Mouse (Mus musculus): ENCODE results near the gene Skida1. TPM values are rescaled to one million over a fixed set of nuclear protein-coding genes. Genes with fewer than 3 reads are reported as not detected.

The Skida1 gene
- polyA plus RNA-seq, 1 experiment from 2014 or later, result 6.0 TPM

DNA sequence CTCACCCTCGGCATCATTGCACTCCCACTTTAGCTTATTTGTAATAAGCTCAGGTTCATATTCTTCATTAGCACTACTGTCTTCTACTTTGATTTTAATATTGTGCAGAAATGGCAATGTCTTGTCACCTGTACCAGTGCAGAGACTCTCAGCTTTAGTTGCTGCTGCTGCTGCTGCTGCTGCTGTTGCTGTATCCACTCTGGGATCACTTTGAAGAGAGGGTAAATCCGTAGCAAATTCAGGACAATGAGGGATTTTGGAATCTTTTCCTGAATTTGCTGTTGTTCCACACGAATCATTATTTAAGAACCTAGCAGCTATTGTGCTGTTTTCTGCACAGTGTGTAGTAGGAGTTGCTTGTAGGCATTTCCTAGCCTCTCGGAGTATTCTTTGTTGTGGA, 2.7 kb downstream of the Skida1 start:
- Histone ChIP-seq H3K27me3 (ENCODE audit: control insufficient read depth, insufficient read depth, low read length) (no peaks in the 10 kb centered on the region), H3K36me3 (ENCODE audit: control insufficient read depth, insufficient read depth, low read length) (no peaks in the 10 kb centered on the region), H3K27ac (ENCODE audit: low read depth, low read length) (peak overlapping the region; percentile 100), H3K4me3 (ENCODE audit: low read depth, low read length) (peak overlapping the region; percentile 92), H3K9ac (ENCODE audit: low read depth, low read length) (peak overlapping the region; percentile 100), H3K9me3 (replicated peaks; ENCODE audit: control insufficient read depth, low read length) (no peaks in the 10 kb centered on the region), H3K4me1 (ENCODE audit: control insufficient read depth, insufficient read depth, low read length) (peaks cover 24% of the 10 kb centered on the region), H3K4me2 (peak overlapping the region; percentile 95)
- no peak for ATAC-seq (replicated peaks; ENCODE audit: insufficient number of reproducible peaks, low FRiP score, low TSS enrichment)
- 3% methylated on average over 4 of the region's 4 CpGs for WGBS (ENCODE audit: insufficient replicate concordance)

GRCm38 (mm10) chr2:18045781-18046181, 3.1 kb downstream of the Skida1 start:
- Histone ChIP-seq H3K27ac (ENCODE audit: low read depth, low read length) (peak overlapping the region; percentile 100), H3K4me3 (ENCODE audit: low read depth, low read length) (peak overlapping the region; percentile 92), H3K4me2 (peak overlapping the region; percentile 95), H3K27me3 (ENCODE audit: control insufficient read depth, insufficient read depth, low read length) (no peaks in the 10 kb centered on the region), H3K36me3 (ENCODE audit: control insufficient read depth, insufficient read depth, low read length) (no peaks in the 10 kb centered on the region), H3K4me1 (ENCODE audit: control insufficient read depth, insufficient read depth, low read length) (peaks cover 28% of the 10 kb centered on the region), H3K9me3 (replicated peaks; ENCODE audit: control insufficient read depth, low read length) (no peaks in the 10 kb centered on the region), H3K9ac (ENCODE audit: low read depth, low read length) (peak overlapping the region; percentile 100)
- no peak for ATAC-seq (replicated peaks; ENCODE audit: insufficient number of reproducible peaks, low FRiP score, low TSS enrichment)
- WGBS (ENCODE audit: insufficient replicate concordance), result 12% methylated on average over 6 of the region's 6 CpGs

GRCm38 (mm10) chr2:18045143-18045780, 3.6 kb downstream of the Skida1 start:
- Histone ChIP-seq H3K9ac (ENCODE audit: low read depth, low read length) (peak overlapping the region; percentile 100), H3K36me3 (ENCODE audit: control insufficient read depth, insufficient read depth, low read length) (no peaks in the 10 kb centered on the region), H3K4me2 (peak overlapping the region; percentile 95), H3K27me3 (ENCODE audit: control insufficient read depth, insufficient read depth, low read length) (no peaks in the 10 kb centered on the region), H3K27ac (ENCODE audit: low read depth, low read length) (peak overlapping the region; percentile 100), H3K9me3 (replicated peaks; ENCODE audit: control insufficient read depth, low read length) (no peaks in the 10 kb centered on the region), H3K4me3 (ENCODE audit: low read depth, low read length) (peak overlapping the region; percentile 92), H3K4me1 (ENCODE audit: control insufficient read depth, insufficient read depth, low read length) (peaks cover 33% of the 10 kb centered on the region)
- no peak for ATAC-seq (replicated peaks; ENCODE audit: insufficient number of reproducible peaks, low FRiP score, low TSS enrichment)
- 16% methylated on average over 7 of the region's 7 CpGs for WGBS (ENCODE audit: insufficient replicate concordance)

DNA sequence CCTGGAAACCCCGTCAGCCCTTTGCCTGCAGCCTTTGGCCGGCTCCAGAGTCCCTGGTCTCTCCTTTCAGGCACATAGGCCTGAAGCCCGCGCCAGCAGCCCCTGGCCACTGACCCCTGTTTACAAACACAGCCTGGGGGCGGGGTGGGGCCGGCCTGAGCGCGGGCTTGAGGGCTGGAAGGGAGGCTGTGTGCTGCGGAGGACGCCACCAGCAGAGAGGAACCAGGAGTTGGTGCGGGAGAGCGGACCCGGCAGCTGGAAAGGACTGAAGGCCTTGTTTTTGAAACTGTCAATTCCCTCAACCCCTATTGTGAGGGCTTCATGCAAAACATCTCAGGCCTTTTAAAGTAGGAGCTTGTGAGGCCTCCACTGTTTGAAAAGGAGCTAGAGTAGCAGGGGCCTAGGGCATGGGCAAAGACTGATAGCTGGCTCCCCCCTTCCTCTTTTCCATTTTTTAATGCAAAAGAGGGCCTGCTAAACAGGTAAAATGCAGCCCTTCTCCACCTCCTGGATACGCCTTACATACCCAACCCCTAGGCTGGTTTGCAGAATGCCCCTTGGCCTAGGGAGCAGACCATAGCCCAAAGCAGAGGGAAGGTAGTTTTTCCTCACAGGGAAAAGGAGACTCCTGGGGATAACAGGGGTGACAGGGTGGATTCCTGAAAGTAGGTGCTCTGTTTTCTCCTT, 7.5 kb downstream of the Skida1 start:
- Histone ChIP-seq H3K27ac (ENCODE audit: low read depth, low read length) (peak overlapping the region; percentile 70), H3K4me2 (peak overlapping the region; percentile 81), H3K4me3 (ENCODE audit: low read depth, low read length) (peak overlapping the region; percentile 42), H3K4me1 (ENCODE audit: control insufficient read depth, insufficient read depth, low read length) (peaks cover 51% of the 10 kb centered on the region), H3K27me3 (ENCODE audit: control insufficient read depth, insufficient read depth, low read length) (no peaks in the 10 kb centered on the region), H3K36me3 (ENCODE audit: control insufficient read depth, insufficient read depth, low read length) (no peaks in the 10 kb centered on the region), H3K9me3 (replicated peaks; ENCODE audit: control insufficient read depth, low read length) (no peaks in the 10 kb centered on the region), H3K9ac (ENCODE audit: low read depth, low read length) (peak overlapping the region; percentile 88)
- peak; percentile 52; the same call in 1 of the 2 replicates for ATAC-seq (replicated peaks; ENCODE audit: insufficient number of reproducible peaks, low FRiP score, low TSS enrichment)
- WGBS (ENCODE audit: insufficient replicate concordance), result 13% methylated on average over 14 of the region's 14 CpGs

GRCm38 (mm10) chr2:18040347-18041160, 8.3 kb downstream of the Skida1 start:
- WGBS (ENCODE audit: insufficient replicate concordance), result 30% methylated on average over 27 of the region's 27 CpGs
- ATAC-seq (replicated peaks; ENCODE audit: insufficient number of reproducible peaks, low FRiP score, low TSS enrichment), result peak; percentile 29; the same call in 1 of the 2 replicates
- H3K4me1 ChIP-seq (ENCODE audit: control insufficient read depth, insufficient read depth, low read length), result peaks cover 51% of the 10 kb centered on the region
- H3K27ac ChIP-seq (ENCODE audit: low read depth, low read length), result peak overlapping the region; percentile 70
- H3K9ac ChIP-seq (ENCODE audit: low read depth, low read length), result peak overlapping the region; percentile 88
- H3K4me3 ChIP-seq (ENCODE audit: low read depth, low read length), result peak overlapping the region; percentile 42
- no peaks in the 10 kb centered on the region for H3K36me3 ChIP-seq (ENCODE audit: control insufficient read depth, insufficient read depth, low read length)
- H3K9me3 ChIP-seq (replicated peaks; ENCODE audit: control insufficient read depth, low read length), result no peaks in the 10 kb centered on the region
- H3K27me3 ChIP-seq (ENCODE audit: control insufficient read depth, insufficient read depth, low read length), result no peaks in the 10 kb centered on the region
- H3K4me2 ChIP-seq, result peak overlapping the region; percentile 81

- Histone ChIP-seq H3K9ac (ENCODE audit: low read depth, low read length) (peak overlapping the region; percentile 88), H3K27ac (ENCODE audit: low read depth, low read length) (peak overlapping the region; percentile 70), H3K4me1 (ENCODE audit: control insufficient read depth, insufficient read depth, low read length) (peaks cover 51% of the 10 kb centered on the region), H3K4me3 (ENCODE audit: low read depth, low read length) (peak overlapping the region; percentile 42), H3K36me3 (ENCODE audit: control insufficient read depth, insufficient read depth, low read length) (no peaks in the 10 kb centered on the region), H3K27me3 (ENCODE audit: control insufficient read depth, insufficient read depth, low read length) (no peaks in the 10 kb centered on the region), H3K9me3 (replicated peaks; ENCODE audit: control insufficient read depth, low read length) (no peaks in the 10 kb centered on the region), H3K4me2 (peak overlapping the region; percentile 81)
- WGBS (ENCODE audit: insufficient replicate concordance), result 7% methylated on average over 46 of the region's 46 CpGs
- ATAC-seq (replicated peaks; ENCODE audit: insufficient number of reproducible peaks, low FRiP score, low TSS enrichment), result 0 out of 2 replicates have a peak, but pooled peaks have one; percentile 58
These were observed 9.1 kb downstream of the Skida1 start for GRCm38 (mm10) chr2:18039566-18040290.

DNA sequence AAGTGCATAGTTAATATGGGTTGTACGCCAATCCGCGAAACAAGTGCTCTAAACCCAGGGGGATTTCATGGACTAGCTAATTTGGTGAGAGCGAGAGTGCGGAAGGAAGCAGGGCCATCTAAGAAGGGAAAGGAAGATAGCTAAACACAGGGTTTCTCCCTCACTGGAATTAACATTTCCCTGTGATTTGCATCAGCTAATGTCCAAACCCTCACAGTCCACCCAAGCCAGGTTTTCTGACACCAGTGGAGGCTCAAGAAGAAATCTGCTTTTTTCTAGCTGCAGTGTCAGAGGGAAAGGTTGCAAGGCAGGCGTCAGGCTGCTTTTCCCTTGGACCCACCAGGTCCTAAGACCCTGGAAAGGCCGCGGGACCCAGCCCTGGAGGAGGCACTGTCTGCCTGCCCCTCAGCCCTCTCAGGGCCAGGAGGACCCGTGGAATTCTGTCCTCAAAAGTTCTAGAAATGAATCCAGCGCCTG, 9.9 kb downstream of the Skida1 start:
- Histone ChIP-seq H3K4me1 (ENCODE audit: control insufficient read depth, insufficient read depth, low read length) (peaks cover 51% of the 10 kb centered on the region), H3K27ac (ENCODE audit: low read depth, low read length) (peak overlapping the region; percentile 2; the same call in 1 of the 2 replicates), H3K9me3 (replicated peaks; ENCODE audit: control insufficient read depth, low read length) (no peaks in the 10 kb centered on the region), H3K4me3 (ENCODE audit: low read depth, low read length) (no peak overlapping the region), H3K36me3 (ENCODE audit: control insufficient read depth, insufficient read depth, low read length) (no peaks in the 10 kb centered on the region), H3K4me2 (peak overlapping the region; percentile 81), H3K27me3 (ENCODE audit: control insufficient read depth, insufficient read depth, low read length) (no peaks in the 10 kb centered on the region), H3K9ac (ENCODE audit: low read depth, low read length) (peak overlapping the region; percentile 88)
- ATAC-seq (replicated peaks; ENCODE audit: insufficient number of reproducible peaks, low FRiP score, low TSS enrichment), result no peak
- WGBS (ENCODE audit: insufficient replicate concordance), result 38% methylated on average over 10 of the region's 10 CpGs
